Mouse (Mus musculus) intestine, embryonic 15.5 days (tissue): ENCODE results near the gene Gm21858. TPM values are rescaled to one million over a fixed set of nuclear protein-coding genes. Genes with fewer than 3 reads are reported as not detected.
"Not testable (repeated sequence)": the region's sequence is repeated elsewhere in the genome, so short reads cannot be mapped to it uniquely, and the experiment has no call there.

Experiments
- ATAC-seq: fragments of 200-750 bp; cut with Nextera tagmentation; 2 replicates; pipeline ENCODE4 v1.8.0; 2017; ENCODE audit warnings: moderate TSS enrichment, moderate library complexity
- H3K27ac ChIP-seq: fragments of 300-500 bp; sonication (generic); 2 replicates; pipeline ENCODE4 v1.5.1; 2015; ENCODE audit warnings: mild to moderate bottlenecking, inconsistent platforms
- H3K27me3 ChIP-seq: fragments of 300-500 bp; sonication (generic); replicated peaks from 2 replicates; pipeline ENCODE4 v1.6.1; 2015; ENCODE audit warnings: inconsistent platforms
- H3K36me3 ChIP-seq: fragments of 300-500 bp; sonication (generic); 2 replicates; pipeline ENCODE4 v1.6.1; 2015; ENCODE audit warnings: inconsistent platforms
- H3K4me1 ChIP-seq: fragments of 300-500 bp; sonication (generic); replicated peaks from 2 replicates; pipeline ENCODE4 v1.6.1; 2015; ENCODE audit warnings: inconsistent platforms
- H3K4me2 ChIP-seq: fragments of 300-500 bp; sonication (generic); replicated peaks from 2 replicates; pipeline ENCODE4 v1.6.1; 2015; ENCODE audit warnings: mild to moderate bottlenecking, inconsistent platforms
- H3K4me3 ChIP-seq: fragments of 300-500 bp; sonication (generic); replicated peaks from 2 replicates; pipeline ENCODE4 v1.5.1; 2015; ENCODE audit warnings: inconsistent platforms
- H3K9ac ChIP-seq: fragments of 300-500 bp; sonication (generic); 2 replicates; pipeline ENCODE4 v1.6.1; 2015; ENCODE audit warnings: inconsistent platforms
- H3K9me3 ChIP-seq: fragments of 300-500 bp; sonication (generic); 2 replicates; pipeline ENCODE4 v1.6.1; 2016; ENCODE audit warnings: inconsistent platforms
- WGBS: fragments of 180-500 bp; shearing (Covaris S2); methylation state at CpG from one replicate; pipeline ENCODE4 v1.1.7; 2015; 5-methylcytosine and 5-hydroxymethylcytosine counted together
- polyA plus RNA-seq: library from polyadenylated mRNA; unstranded; fragments of >200 nt; fragmentation: Nextera tagmentation; extraction: Ambion mirVana; gene quantifications from 2 replicates; pipeline ENCODE4 v1.2.1, GENCODE M21; 2015

Gm21858 gene
- not detected in 2 replicates for polyA plus RNA-seq

DNA sequence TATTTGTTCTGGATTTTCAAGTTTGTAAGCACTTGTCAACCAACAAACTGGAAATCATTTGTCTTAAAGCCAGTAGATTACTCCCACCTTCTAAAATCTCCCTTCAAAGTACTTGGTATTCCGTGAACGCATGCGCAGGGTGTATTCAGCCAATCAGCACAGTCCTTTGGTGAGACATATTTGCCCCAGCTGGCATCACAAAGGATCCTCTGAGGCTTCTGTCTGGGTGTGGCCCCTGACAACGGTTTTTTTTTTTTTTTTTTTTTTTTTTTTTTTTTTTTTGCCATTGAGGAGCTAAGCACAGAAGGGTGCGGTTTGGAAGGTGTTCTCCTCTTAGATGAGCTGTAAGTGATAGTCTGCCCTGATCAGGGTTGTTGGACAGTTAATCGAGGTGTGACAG is at the start of gene Gm21858:
TSS of gene Gm21858 (plus strand) at position 301 of the 400 bp plus-strand sequence.
- whole genome bisulfite sequencing, result no CpG with 5 or more reads among the region's 6 CpGs

More for the DNA sequence above, at the start of gene Gm21858:
- not testable (repeated sequence) for H3K4me1 ChIP-seq, H3K36me3 ChIP-seq, H3K27me3 ChIP-seq, H3K9ac ChIP-seq, H3K27ac ChIP-seq, ATAC-seq, H3K4me2 ChIP-seq, H3K9me3 ChIP-seq, H3K4me3 ChIP-seq
